In genomic region chr5:64860900-64861470, GRCm38 (mm10) we compare ENCODE assay signal across 8 mouse cellular contexts. TPM values are rescaled to one million over a fixed set of nuclear protein-coding genes. Genes with fewer than 3 reads are reported as not detected.
DNase-seq lines count a peak whose midpoint lies in the region; ATAC-seq and TF ChIP-seq lines count a peak whose summit lies in the region.

No protein-coding gene starts in this region.

- TF ChIP-seq CTCF in liver, adult 2 months (IDR thresholded peaks at IDR 0.05; ENCODE audit: low read depth, low read length) = no peak

- peaks cover 26% of the 10 kb centered on the region for H3K4me1 ChIP-seq in heart, embryonic 16.5 days (ENCODE audit: control insufficient read depth, insufficient read depth, low read length)
- peaks cover 13% of the 10 kb centered on the region for H3K4me1 ChIP-seq in liver, adult 2 months (ENCODE audit: control insufficient read depth, insufficient read depth, low read length)
- peaks cover 41% of the 10 kb centered on the region for H3K4me1 ChIP-seq in stomach, embryonic 16.5 days (ENCODE audit: control insufficient read depth, insufficient read depth, low read length)

- H3K4me2 ChIP-seq in heart, embryonic 16.5 days (ENCODE audit: low read depth, low read length) = peak overlapping the region; percentile 58
- peak overlapping the region; percentile 51 for H3K4me2 ChIP-seq in stomach, embryonic 16.5 days (ENCODE audit: low read depth, low read length)

- H3K79me2 ChIP-seq in liver, adult 2 months (ENCODE audit: control insufficient read depth, insufficient read depth, low read length) = no peaks in the 10 kb centered on the region

- H3K9me3 ChIP-seq in heart, embryonic 16.5 days (replicated peaks; ENCODE audit: control insufficient read depth, low read length) = peaks cover 2% of the 10 kb centered on the region; the same call in 1 of the 2 replicates
- H3K9me3 ChIP-seq in stomach, embryonic 16.5 days (replicated peaks; ENCODE audit: control insufficient read depth, low read length) = no peaks in the 10 kb centered on the region

- no peak for ATAC-seq in heart, embryonic 16.5 days (replicated peaks; ENCODE audit: extremely low read depth, insufficient read depth, low FRiP score)
- peak; percentile 3; the same call in 1 of the 2 replicates for ATAC-seq in stomach, embryonic 16.5 days (ENCODE audit: insufficient read depth, low FRiP score)

- peak overlapping the region; percentile 80 for H3K27ac ChIP-seq in heart, embryonic 16.5 days (ENCODE audit: low read length)
- peak overlapping the region; percentile 85 for H3K27ac ChIP-seq in liver, adult 2 months (replicated peaks; ENCODE audit: insufficient read depth, low read depth, low read length)
- peak overlapping the region; percentile 99 for H3K27ac ChIP-seq in stomach, embryonic 16.5 days (ENCODE audit: low read length)

- 29% methylated on average over 5 of the region's 5 CpGs for WGBS in heart, embryonic 16.5 days
- 23% methylated on average over 5 of the region's 5 CpGs for WGBS in liver, adult 2 months
- WGBS in stomach, embryonic 16.5 days = 10% methylated on average over 5 of the region's 5 CpGs

- H3K36me3 ChIP-seq in heart, embryonic 16.5 days (ENCODE audit: control insufficient read depth, insufficient read depth) = no peaks in the 10 kb centered on the region
- H3K36me3 ChIP-seq in liver, adult 2 months (ENCODE audit: control insufficient read depth, insufficient read depth, low read length) = no peaks in the 10 kb centered on the region
- no peaks in the 10 kb centered on the region for H3K36me3 ChIP-seq in stomach, embryonic 16.5 days (ENCODE audit: control insufficient read depth, insufficient read depth, low read length)

- DNase-seq in urinary bladder, postnatal 25 days (ENCODE audit: low spot score) = peak; percentile 27
- DNase-seq in urinary bladder, adult 18-20 months (ENCODE audit: low spot score in 2 of 2) = no peak
- DNase-seq in liver, adult 2 months (ENCODE audit: extremely low read depth, low read depth, low spot score) = no peak
- DNase-seq in layer of hippocampus, adult 18-20 months (ENCODE audit: low spot score in 2 of 2) = no peak
- no peak for DNase-seq in frontal cortex, postnatal 25 days (ENCODE audit: low spot score in 2 of 2)
- DNase-seq in cerebellum, postnatal 36 days = no peak

- no peak for TF ChIP-seq POLR2A in liver, adult 2 months (IDR thresholded peaks at IDR 0.05; ENCODE audit: extremely low read depth, insufficient read depth, low read length)

- peak overlapping the region; percentile 60 for H3K9ac ChIP-seq in heart, embryonic 16.5 days (ENCODE audit: low read length)
- H3K9ac ChIP-seq in liver, adult 2 months (ENCODE audit: low read depth, low read length) = no peak overlapping the region
- peak overlapping the region; percentile 49 for H3K9ac ChIP-seq in stomach, embryonic 16.5 days (ENCODE audit: low read length)

- no peaks in the 10 kb centered on the region for H3K27me3 ChIP-seq in heart, embryonic 16.5 days (ENCODE audit: control insufficient read depth, insufficient read depth, low read length)
- no peaks in the 10 kb centered on the region for H3K27me3 ChIP-seq in liver, adult 2 months (ENCODE audit: control insufficient read depth, insufficient read depth, low read length)
- H3K27me3 ChIP-seq in stomach, embryonic 16.5 days (ENCODE audit: control insufficient read depth, insufficient read depth, low read length) = no peaks in the 10 kb centered on the region

- H3K4me3 ChIP-seq in heart, embryonic 16.5 days (ENCODE audit: low read length) = peak overlapping the region; percentile 20
- H3K4me3 ChIP-seq in liver, adult 2 months (ENCODE audit: insufficient read depth, low read depth, low read length) = no peak overlapping the region
- H3K4me3 ChIP-seq in stomach, embryonic 16.5 days (replicated peaks; ENCODE audit: low read length) = peak overlapping the region; percentile 30

RNA-seq across cellular contexts. Expression of gene Klf3, which starts 57.8 kb away (rescaled TPM):
- polyA plus RNA-seq in heart, embryonic 16.5 days (2015; fragmentation: Nextera tagmentation; extraction: Ambion mirVana) = 41.2 and 41.9 TPM in 2 replicates
- total RNA-seq in liver, adult 2 months (2014; rRNA removed) = 17.8 and 18.3 TPM in 2 replicates
- polyA plus RNA-seq in liver, adult 2 months (2012; rRNA removed) = 35.7 and 39.9 TPM in 2 replicates
- polyA plus RNA-seq in stomach, embryonic 16.5 days (2015; fragmentation: Nextera tagmentation; extraction: Ambion mirVana) = 63.7 and 66.8 TPM in 2 replicates
- total RNA-seq in layer of hippocampus, adult 18-20 months (2021) = 10 to 100 TPM; 58.1 to 59.5 TPM
